Mouse (Mus musculus): ENCODE measurements at regions not wholly inside any gene's neighbourhood (a gene's known extent, or its start where the extent isn't known, plus 50 kb on each side); places are given as distances from the start of the nearest gene placed in this dataset.

- TF ChIP-seq CTCF (IDR thresholded peaks at IDR 0.05; ENCODE audit: borderline replicate concordance, insufficient read depth, low read length) (no peak), POLR2A (IDR thresholded peaks at IDR 0.05; ENCODE audit: low read depth, low read length) (no peak)
Observed at GRCm38 (mm10) chr1:108026461-108026860, 436.7 kb downstream of the Serpinb8 start.
